Mouse (Mus musculus): ENCODE measurements around the gene Mdh1. TPM values are rescaled to one million over a fixed set of nuclear protein-coding genes. Genes with fewer than 3 reads are reported as not detected.

The Mdh1 gene
- 127 and 133 TPM in 2 replicates for polyA plus RNA-seq (2015; fragmentation: Nextera tagmentation; extraction: Ambion mirVana)

GRCm38 (mm10) chr11:21571700-21572381 is at the start of gene Mdh1, which contains the start of gene Wdpcp:
Gene Mdh1, minus strand, starts transcription at chr11:21572367.
Gene Wdpcp, plus strand, starts transcription at chr11:21572235.

Other genes starting within 250 kb of the Mdh1 start
- gene Ugp2, start 201.2 kb downstream of the Mdh1 start, polyA plus RNA-seq (2015; fragmentation: Nextera tagmentation; extraction: Ambion mirVana): 28.2 and 35.5 TPM in 2 replicates
- 2.0 and 2.8 TPM in 2 replicates for gene Wdpcp, start 132 bp downstream of the Mdh1 start, polyA plus RNA-seq (2015; fragmentation: Nextera tagmentation; extraction: Ambion mirVana)

Measured in spleen, postnatal 0 days (tissue).